ENCODE assay signal across 9 mouse cellular contexts in genomic region chr16:9995814-9996210, GRCm38 (mm10). TPM values are rescaled to one million over a fixed set of nuclear protein-coding genes. Genes with fewer than 3 reads are reported as not detected.
DNase-seq lines count a peak whose midpoint lies in the region; ATAC-seq and TF ChIP-seq lines count a peak whose summit lies in the region.
"Had no signal": no experiment of that assay in that cellular context is flagged by ENCODE, and none has a peak within 500 bp of the region (broad histone marks: within the 10 kb centered on the region; RNA-seq: fewer than 3 reads in every experiment).

No protein-coding gene starts in this region.

- no peak for TF ChIP-seq CTCF in layer of hippocampus, adult 2 months (conservative IDR thresholded peaks at IDR 0.05)

- DNase-seq in layer of hippocampus, adult 2 months (ENCODE audit: low spot score in 2 of 2), result no peak
- DNase-seq in layer of hippocampus, adult 8-10 months (ENCODE audit: low spot score in 2 of 2), result no peak
- no peak for DNase-seq in adrenal gland, adult 2 months
- DNase-seq in frontal cortex, postnatal 14 days (ENCODE audit: low spot score in 2 of 2), result no peak

- H3K9me3 ChIP-seq in embryonic facial prominence, embryonic 12.5 days, result no peaks in the 10 kb centered on the region
- H3K9me3 ChIP-seq in hindbrain, embryonic 12.5 days (replicated peaks), result no peaks in the 10 kb centered on the region
- H3K9me3 ChIP-seq in neural tube, embryonic 12.5 days, result no peaks in the 10 kb centered on the region
- H3K9me3 ChIP-seq: megakaryocyte, embryonic 14.5 days had no signal

- ATAC-seq in embryonic facial prominence, embryonic 12.5 days (ENCODE audit: insufficient number of reproducible peaks, insufficient read depth, low FRiP score, low TSS enrichment), result no peak
- no peak for ATAC-seq in hindbrain, embryonic 12.5 days (ENCODE audit: low FRiP score)
- ATAC-seq in neural tube, embryonic 12.5 days (ENCODE audit: low FRiP score, low read depth), result no peak
- ATAC-seq: Patski had no signal

- H3K4me2 ChIP-seq in embryonic facial prominence, embryonic 12.5 days (replicated peaks), result peak overlapping the region; percentile 88
- peak overlapping the region; percentile 96 for H3K4me2 ChIP-seq in hindbrain, embryonic 12.5 days (replicated peaks)
- H3K4me2 ChIP-seq in neural tube, embryonic 12.5 days (replicated peaks), result peak overlapping the region; percentile 90

- H3K27me3 ChIP-seq in embryonic facial prominence, embryonic 12.5 days, result peaks cover 62% of the 10 kb centered on the region
- peaks cover 63% of the 10 kb centered on the region for H3K27me3 ChIP-seq in hindbrain, embryonic 12.5 days
- H3K27me3 ChIP-seq in neural tube, embryonic 12.5 days (replicated peaks), result peaks cover 52% of the 10 kb centered on the region

- no peaks in the 10 kb centered on the region for H3K36me3 ChIP-seq in embryonic facial prominence, embryonic 12.5 days
- no peaks in the 10 kb centered on the region for H3K36me3 ChIP-seq in hindbrain, embryonic 12.5 days
- no peaks in the 10 kb centered on the region for H3K36me3 ChIP-seq in neural tube, embryonic 12.5 days

- H3K4me1 ChIP-seq in embryonic facial prominence, embryonic 12.5 days, result peaks cover 28% of the 10 kb centered on the region
- H3K4me1 ChIP-seq in hindbrain, embryonic 12.5 days, result peaks cover 26% of the 10 kb centered on the region
- H3K4me1 ChIP-seq in neural tube, embryonic 12.5 days, result peaks cover 27% of the 10 kb centered on the region

- no peak overlapping the region for H3K9ac ChIP-seq in embryonic facial prominence, embryonic 12.5 days
- H3K9ac ChIP-seq in hindbrain, embryonic 12.5 days, result peak overlapping the region; percentile 57
- H3K9ac ChIP-seq in neural tube, embryonic 12.5 days, result peak overlapping the region; percentile 52; the same call in 1 of the 2 replicates

- H3K27ac ChIP-seq in layer of hippocampus, adult 2 months, result peak overlapping the region; percentile 98
- no peak overlapping the region for H3K27ac ChIP-seq in embryonic facial prominence, embryonic 12.5 days
- no peak overlapping the region for H3K27ac ChIP-seq in hindbrain, embryonic 12.5 days
- no peak overlapping the region for H3K27ac ChIP-seq in neural tube, embryonic 12.5 days

- peak overlapping the region; percentile 77 for H3K4me3 ChIP-seq in layer of hippocampus, adult 2 months
- peak overlapping the region; percentile 41 for H3K4me3 ChIP-seq in embryonic facial prominence, embryonic 12.5 days
- peak overlapping the region; percentile 45 for H3K4me3 ChIP-seq in hindbrain, embryonic 12.5 days
- H3K4me3 ChIP-seq in neural tube, embryonic 12.5 days, result peak overlapping the region; percentile 46; the same call in 1 of the 2 replicates
- H3K4me3 ChIP-seq: megakaryocyte, embryonic 14.5 days had no signal

- WGBS in embryonic facial prominence, embryonic 12.5 days, result 19% methylated on average over 13 of the region's 13 CpGs
- 22% methylated on average over 13 of the region's 13 CpGs for WGBS in hindbrain, embryonic 12.5 days
- WGBS in neural tube, embryonic 12.5 days, result 25% methylated on average over 13 of the region's 13 CpGs

RNA-seq across cellular contexts. Expression of gene Grin2a, which starts 0.5 kb away (rescaled TPM):
- total RNA-seq in layer of hippocampus, adult 2 months (2021), result 100 to 1,000 TPM; 384 to 411 TPM
- 100 to 1,000 TPM; 300 to 419 (median 352) TPM for total RNA-seq in layer of hippocampus, adult 8-10 months (2022)
- 1.3 and 1.7 TPM in 2 replicates for polyA plus RNA-seq in embryonic facial prominence, embryonic 12.5 days (2016; fragmentation: Nextera tagmentation; extraction: Ambion mirVana)
- 1.9 and 2.9 TPM in 2 replicates for polyA plus RNA-seq in hindbrain, embryonic 12.5 days (2016; fragmentation: Nextera tagmentation; extraction: Ambion mirVana)
- 2.3 and 2.9 TPM in 2 replicates for polyA plus RNA-seq in neural tube, embryonic 12.5 days (2016; fragmentation: Nextera tagmentation; extraction: Ambion mirVana)
- total RNA-seq in adrenal gland, adult 2 months (2021), result 1 to 10 TPM in 1 of 2 experiments, under 1 TPM in 1; 0.55 to 1.2 TPM
- polyA plus RNA-seq in adrenal gland, adult 2 months (2012; rRNA removed), result 0.06 and 0.56 TPM in 2 replicates
